Mouse (Mus musculus) heart, embryonic 12.5 days (tissue): ENCODE results near the gene Myf5. TPM values are rescaled to one million over a fixed set of nuclear protein-coding genes. Genes with fewer than 3 reads are reported as not detected.
A peak's percentile ranks its signal among the peaks of the same experiment; 100 is the strongest.

Source experiments
- ATAC-seq: fragments of 200-750 bp; cut with Nextera tagmentation; 2 replicates; pipeline ENCODE4 v1.8.0; 2017; ENCODE audit warnings: moderate TSS enrichment, moderate library complexity; ENCODE audit not compliant: insufficient number of reproducible peaks, low FRiP score
- H3K27ac ChIP-seq: fragments of 300-500 bp; sonication (generic); 2 replicates; pipeline ENCODE4 v1.5.1; 2016; ENCODE audit warnings: mild to moderate bottlenecking, moderate library complexity; ENCODE audit not compliant: poor library complexity, severe bottlenecking
- H3K27me3 ChIP-seq: fragments of 300-500 bp; sonication (generic); replicated peaks from 2 replicates; pipeline ENCODE4 v1.6.1; 2016; ENCODE audit warnings: mild to moderate bottlenecking, moderate library complexity
- H3K36me3 ChIP-seq: fragments of 300-500 bp; sonication (generic); 2 replicates; pipeline ENCODE4 v1.6.1; 2016; ENCODE audit warnings: mild to moderate bottlenecking, moderate library complexity
- H3K4me1 ChIP-seq: fragments of 300-500 bp; sonication (generic); replicated peaks from 2 replicates; pipeline ENCODE4 v1.6.1; 2016; ENCODE audit warnings: mild to moderate bottlenecking
- H3K4me2 ChIP-seq: fragments of 300-500 bp; sonication (generic); 2 replicates; pipeline ENCODE4 v1.6.1; 2016; ENCODE audit warnings: mild to moderate bottlenecking, moderate library complexity
- H3K4me3 ChIP-seq: fragments of 300-500 bp; sonication (generic); 2 replicates; pipeline ENCODE4 v1.5.1; 2016; ENCODE audit warnings: mild to moderate bottlenecking
- H3K9ac ChIP-seq: fragments of 300-500 bp; sonication (generic); 2 replicates; pipeline ENCODE4 v1.6.1; 2016; ENCODE audit warnings: mild to moderate bottlenecking, moderate library complexity
- H3K9me3 ChIP-seq: fragments of 300-500 bp; sonication (generic); replicated peaks from 2 replicates; pipeline ENCODE4 v1.6.1; 2016; ENCODE audit warnings: mild to moderate bottlenecking, moderate library complexity
- WGBS: fragments of 180-500 bp; shearing (Covaris S2); methylation state at CpG from one replicate; pipeline ENCODE4 v1.1.7; 2016; 5-methylcytosine and 5-hydroxymethylcytosine counted together
- polyA plus RNA-seq: library from polyadenylated mRNA; unstranded; fragments of >200 nt; fragmentation: Nextera tagmentation; extraction: Ambion mirVana; gene quantifications from 2 replicates; pipeline ENCODE4 v1.2.1, GENCODE M21; 2016

The Myf5 gene
- not detected in 2 replicates for polyA plus RNA-seq

DNA sequence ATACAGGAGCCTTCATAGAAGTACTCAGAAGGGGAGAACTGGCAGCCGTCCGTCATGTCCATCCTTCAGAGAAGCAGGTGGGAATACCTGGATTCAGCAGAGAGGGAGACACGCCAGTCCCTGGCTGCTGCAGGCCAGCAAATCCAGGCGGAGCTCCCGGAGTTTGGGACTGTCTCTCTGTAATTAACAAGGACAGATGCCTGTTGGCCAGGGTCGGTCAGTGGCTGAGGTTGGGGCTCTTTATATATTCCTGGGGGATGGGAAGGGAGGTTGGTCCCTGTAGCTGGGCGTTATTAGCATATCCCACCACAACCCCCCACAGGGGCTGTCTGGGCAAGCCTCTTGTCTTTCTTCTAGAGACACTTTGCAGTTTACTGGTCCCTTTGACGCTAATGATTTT lies at the start of gene Myf5:
Myf5 (minus strand) TSS at position 265 of the 400 bp plus-strand sequence.
- H3K9me3 ChIP-seq, result no peaks in the 10 kb centered on the region
- H3K36me3 ChIP-seq, result no peaks in the 10 kb centered on the region
- 0 out of 2 replicates have a peak, but pooled peaks cover 3% of the 10 kb centered on the region for H3K27me3 ChIP-seq
- no peak for ATAC-seq
- no peak within 1 kb of the TSS for H3K4me2 ChIP-seq
- H3K9ac ChIP-seq, result no peak within 1 kb of the TSS
- H3K4me3 ChIP-seq, result no peak within 1 kb of the TSS
- H3K4me1 ChIP-seq, result no peaks in the 10 kb centered on the region
- no peak within 1 kb of the TSS for H3K27ac ChIP-seq
- 69% methylated on average over 8 of the region's 8 CpGs for WGBS

DNA sequence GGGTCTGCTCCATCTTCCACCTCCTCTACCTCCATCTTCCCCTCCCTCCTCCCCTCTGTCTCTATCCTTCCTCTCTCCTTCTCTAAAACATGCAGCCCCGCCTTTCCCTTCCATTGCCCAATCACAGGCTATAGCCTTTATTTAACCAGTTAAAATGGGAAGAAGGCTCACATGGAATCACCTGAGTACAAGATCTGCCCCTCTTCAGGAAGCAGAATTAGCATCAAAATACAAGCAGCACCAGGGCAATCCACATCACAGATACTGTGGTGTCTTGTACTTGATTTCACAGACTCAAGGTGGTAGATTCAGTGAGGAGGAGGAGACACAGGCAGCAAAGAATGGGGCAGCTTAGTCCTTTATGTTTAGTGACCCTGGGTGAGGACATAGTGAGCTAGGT lies 42.8 kb upstream of the Myf5 start:
- WGBS, result 46% methylated on average over 1 of the region's 1 CpGs
- H3K4me1 ChIP-seq, result no peaks in the 10 kb centered on the region
- H3K4me2 ChIP-seq, result no peak overlapping the region

DNA sequence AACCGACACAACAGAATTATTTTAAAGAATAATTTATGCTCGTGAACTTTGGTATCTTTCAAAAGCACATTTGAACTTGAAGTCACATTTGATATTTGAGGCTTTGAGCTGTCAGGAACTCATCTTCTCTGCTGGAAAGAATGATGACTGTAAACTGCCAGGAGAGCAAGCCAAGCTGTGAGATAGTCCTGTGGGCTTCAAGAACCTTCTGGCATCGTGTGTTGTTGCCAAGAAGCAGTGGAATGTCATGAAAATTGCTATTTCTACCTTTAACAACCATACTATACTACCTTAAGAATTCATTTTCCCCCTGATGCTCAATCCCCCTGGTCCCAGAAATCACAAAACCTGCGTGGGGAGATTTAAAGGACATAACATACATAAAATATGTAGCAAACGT lies 33.3 kb upstream of the Myf5 start:
- 67% methylated on average over 5 of the region's 5 CpGs for WGBS
- Histone ChIP-seq H3K27ac (no peak overlapping the region), H3K36me3 (no peaks in the 10 kb centered on the region), H3K4me2 (no peak overlapping the region), H3K4me3 (no peak overlapping the region), H3K4me1 (no peaks in the 10 kb centered on the region), H3K9me3 (no peaks in the 10 kb centered on the region), H3K27me3 (no peaks in the 10 kb centered on the region), H3K9ac (no peak overlapping the region)
- no peak for ATAC-seq

More for the DNA sequence above, 42.8 kb upstream of the Myf5 start:
- no peaks in the 10 kb centered on the region for H3K9me3 ChIP-seq
- no peak overlapping the region for H3K4me3 ChIP-seq
- H3K36me3 ChIP-seq, result no peaks in the 10 kb centered on the region
- H3K9ac ChIP-seq, result no peak overlapping the region
- ATAC-seq, result no peak
- no peak overlapping the region for H3K27ac ChIP-seq
- no peaks in the 10 kb centered on the region for H3K27me3 ChIP-seq

DNA sequence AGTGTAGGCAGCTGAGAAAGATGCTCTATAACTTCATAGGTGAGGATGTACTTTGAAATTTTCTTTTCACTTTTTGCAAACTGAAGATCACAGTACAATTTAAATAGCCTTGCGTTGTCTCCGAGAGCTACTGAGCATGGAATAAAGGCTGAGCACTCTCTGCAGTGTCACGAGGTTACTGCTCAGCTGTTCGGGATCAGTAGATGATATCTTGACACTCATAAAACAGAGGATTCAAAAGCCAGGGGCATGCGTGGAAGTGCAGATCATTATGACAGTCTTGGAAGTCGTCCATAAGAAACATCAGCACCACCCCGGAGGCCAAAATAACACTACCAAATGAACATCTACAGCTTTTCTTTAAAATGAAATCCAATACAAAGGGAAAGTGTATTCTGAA lies 30.7 kb upstream of the Myf5 start:
- no peaks in the 10 kb centered on the region for H3K27me3 ChIP-seq
- H3K9me3 ChIP-seq, result no peaks in the 10 kb centered on the region
- H3K4me3 ChIP-seq, result no peak overlapping the region
- H3K36me3 ChIP-seq, result no peaks in the 10 kb centered on the region
- no peaks in the 10 kb centered on the region for H3K4me1 ChIP-seq
- no peak for ATAC-seq
- WGBS, result 72% methylated on average over 7 of the region's 7 CpGs
- H3K9ac ChIP-seq, result no peak overlapping the region
- H3K27ac ChIP-seq, result no peak overlapping the region
- H3K4me2 ChIP-seq, result no peak overlapping the region

DNA sequence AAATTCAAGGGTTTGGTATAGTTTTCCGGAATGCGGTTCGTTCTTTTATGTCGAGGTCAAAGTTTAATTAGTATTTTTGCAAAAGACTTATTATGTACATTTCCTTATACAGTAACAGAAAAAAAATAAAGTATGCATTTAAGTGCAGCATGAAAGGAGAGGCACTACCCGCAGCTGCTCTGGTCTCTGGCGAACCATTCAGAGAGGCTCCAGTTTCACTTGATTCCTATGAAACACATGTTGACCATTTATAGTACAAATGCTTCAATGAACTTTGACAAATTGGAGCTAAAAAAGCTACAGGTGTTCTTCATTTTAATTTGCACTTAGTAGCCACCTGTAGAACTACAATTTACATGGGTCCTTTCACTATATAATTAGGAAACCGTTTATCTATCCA lies 28.8 kb upstream of the Myf5 start:
- Histone ChIP-seq H3K9ac (no peak overlapping the region), H3K36me3 (no peaks in the 10 kb centered on the region), H3K27ac (no peak overlapping the region), H3K4me1 (no peaks in the 10 kb centered on the region), H3K27me3 (no peaks in the 10 kb centered on the region), H3K4me3 (no peak overlapping the region), H3K4me2 (no peak overlapping the region), H3K9me3 (no peaks in the 10 kb centered on the region)
- 82% methylated on average over 7 of the region's 7 CpGs for WGBS
- no peak for ATAC-seq

DNA sequence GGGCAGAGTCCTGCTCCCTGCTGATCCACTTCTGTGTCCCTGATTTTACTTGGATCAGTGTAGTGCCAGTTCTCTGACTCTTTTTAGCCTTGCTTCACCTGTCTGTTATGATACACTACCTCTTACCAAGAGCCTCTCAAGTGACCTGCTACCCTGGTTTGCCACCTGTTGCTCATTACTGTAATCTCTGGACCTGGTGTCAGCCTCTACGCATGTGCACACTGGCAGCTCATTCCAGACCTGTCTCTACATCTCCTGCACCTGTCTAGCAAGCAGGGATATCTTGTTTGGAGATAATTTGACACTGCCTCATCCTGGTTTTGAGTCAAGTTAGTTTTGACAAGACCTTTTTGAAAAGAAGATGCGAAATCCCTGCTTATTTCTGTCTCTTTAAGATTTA lies 20.5 kb upstream of the Myf5 start:
- Histone ChIP-seq H3K27me3 (no peaks in the 10 kb centered on the region), H3K4me2 (no peak overlapping the region)
- WGBS, result 72% methylated on average over 2 of the region's 2 CpGs

DNA sequence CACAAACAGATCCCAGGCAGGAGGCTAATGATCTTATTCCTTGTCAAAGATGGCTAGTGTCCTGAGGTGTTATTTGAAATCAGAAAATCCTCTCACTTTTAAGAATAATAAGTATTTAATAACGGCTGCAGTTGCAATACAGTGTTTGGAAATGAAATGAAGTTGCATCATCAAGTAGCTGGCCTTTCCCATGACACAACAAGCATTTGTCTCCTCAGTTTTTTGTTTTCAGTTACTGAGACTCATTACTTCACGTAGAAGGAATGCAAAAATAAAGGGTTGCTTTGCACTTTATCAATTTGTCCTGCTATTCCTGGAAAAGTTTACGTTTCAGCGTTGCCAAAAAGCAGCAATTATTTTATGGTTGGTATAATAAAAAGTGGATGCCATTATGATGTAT lies 17.5 kb upstream of the Myf5 start:
- Histone ChIP-seq H3K4me3 (no peak overlapping the region), H3K4me2 (no peak overlapping the region), H3K36me3 (no peaks in the 10 kb centered on the region), H3K27ac (no peak overlapping the region), H3K27me3 (no peaks in the 10 kb centered on the region), H3K9ac (no peak overlapping the region), H3K4me1 (0 out of 2 replicates have a peak, but pooled peaks cover 4% of the 10 kb centered on the region), H3K9me3 (no peaks in the 10 kb centered on the region)
- ATAC-seq, result no peak
- 68% methylated on average over 4 of the region's 4 CpGs for WGBS

More for the DNA sequence above, 20.5 kb upstream of the Myf5 start:
- no peak for ATAC-seq
- Histone ChIP-seq H3K4me1 (no peaks in the 10 kb centered on the region), H3K9ac (no peak overlapping the region), H3K27ac (no peak overlapping the region), H3K36me3 (no peaks in the 10 kb centered on the region), H3K4me3 (no peak overlapping the region), H3K9me3 (no peaks in the 10 kb centered on the region)

DNA sequence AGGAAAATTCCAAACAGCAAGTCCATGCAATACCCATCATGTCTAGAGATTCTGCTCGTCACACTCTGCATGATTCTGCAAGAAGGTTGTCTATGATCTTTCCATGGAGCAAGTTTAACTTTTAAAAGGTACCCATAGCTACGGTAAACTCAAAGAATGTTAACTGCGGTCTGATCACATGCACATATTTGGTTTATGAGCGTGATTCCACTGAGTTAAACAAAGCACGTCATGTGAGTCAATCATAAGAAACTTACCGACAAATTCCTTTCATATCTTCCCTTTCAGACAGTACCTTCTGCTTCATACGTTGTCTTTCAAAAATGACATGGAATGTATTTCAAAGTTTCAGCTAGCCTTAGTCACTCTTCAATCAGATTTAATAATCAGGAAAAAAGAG lies 16.3 kb upstream of the Myf5 start:
- H3K4me1 ChIP-seq, result 0 out of 2 replicates have a peak, but pooled peaks cover 4% of the 10 kb centered on the region
- 86% methylated on average over 7 of the region's 7 CpGs for WGBS
- H3K36me3 ChIP-seq, result no peaks in the 10 kb centered on the region
- no peak overlapping the region for H3K4me3 ChIP-seq
- H3K27ac ChIP-seq, result no peak overlapping the region
- no peaks in the 10 kb centered on the region for H3K9me3 ChIP-seq
- H3K9ac ChIP-seq, result no peak overlapping the region
- no peak overlapping the region for H3K4me2 ChIP-seq
- ATAC-seq, result no peak
- H3K27me3 ChIP-seq, result no peaks in the 10 kb centered on the region

DNA sequence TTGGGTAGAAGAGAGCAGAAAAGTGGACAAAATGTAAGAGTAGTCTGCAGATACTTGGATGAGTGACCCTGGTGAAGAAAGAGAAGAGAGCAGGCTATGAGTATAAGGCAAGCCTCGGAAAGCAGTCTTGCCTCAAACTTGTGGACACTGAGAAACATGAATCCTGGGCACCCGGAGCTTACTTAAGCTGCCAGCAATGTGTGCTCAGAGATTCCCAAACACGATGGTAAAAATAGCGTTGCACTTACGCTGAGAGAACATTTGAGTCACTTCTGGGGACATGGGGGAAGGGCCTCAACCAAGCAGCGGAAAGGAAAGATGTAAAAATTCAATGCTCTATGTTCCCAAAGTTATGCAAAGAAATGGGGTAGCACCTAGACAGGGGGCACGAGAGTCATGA lies 13.7 kb upstream of the Myf5 start:
- H3K27ac ChIP-seq, result peak overlapping the region; percentile 69
- no peak overlapping the region for H3K4me3 ChIP-seq
- H3K4me2 ChIP-seq, result peak overlapping the region; percentile 17; the same call in 1 of the 2 replicates
- H3K9me3 ChIP-seq, result no peaks in the 10 kb centered on the region
- H3K36me3 ChIP-seq, result no peaks in the 10 kb centered on the region
- H3K27me3 ChIP-seq, result no peaks in the 10 kb centered on the region
- no peak for ATAC-seq
- H3K9ac ChIP-seq, result no peak overlapping the region
- 0 out of 2 replicates have a peak, but pooled peaks cover 4% of the 10 kb centered on the region for H3K4me1 ChIP-seq
- WGBS, result 42% methylated on average over 7 of the region's 7 CpGs

DNA sequence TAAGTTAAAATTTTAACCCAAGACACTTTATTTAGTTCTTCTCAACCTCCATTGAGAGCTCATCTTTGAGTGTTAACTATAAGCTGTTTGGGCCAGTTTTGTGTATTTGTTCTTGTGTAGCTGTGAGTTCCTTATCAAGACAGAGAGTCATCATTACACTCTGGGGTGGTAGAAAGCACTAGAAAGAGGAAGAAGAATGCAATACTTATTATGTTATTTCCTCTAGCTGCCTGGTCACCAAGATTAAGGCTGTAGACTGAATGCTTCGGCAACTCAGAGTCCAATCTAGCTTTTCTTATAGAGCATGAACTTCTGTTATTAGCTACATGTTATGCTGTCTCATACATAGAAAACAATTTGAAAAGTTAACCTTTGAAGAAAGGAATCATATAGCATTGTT lies 10.5 kb upstream of the Myf5 start:
- H3K4me3 ChIP-seq, result no peak overlapping the region
- 77% methylated on average over 1 of the region's 1 CpGs for WGBS
- ATAC-seq, result no peak
- no peak overlapping the region for H3K9ac ChIP-seq
- H3K27me3 ChIP-seq, result no peaks in the 10 kb centered on the region
- peaks cover 13% of the 10 kb centered on the region; the same call in 1 of the 2 replicates for H3K4me1 ChIP-seq
- H3K27ac ChIP-seq, result no peak overlapping the region
- no peaks in the 10 kb centered on the region for H3K36me3 ChIP-seq
- H3K4me2 ChIP-seq, result no peak overlapping the region
- no peaks in the 10 kb centered on the region for H3K9me3 ChIP-seq

DNA sequence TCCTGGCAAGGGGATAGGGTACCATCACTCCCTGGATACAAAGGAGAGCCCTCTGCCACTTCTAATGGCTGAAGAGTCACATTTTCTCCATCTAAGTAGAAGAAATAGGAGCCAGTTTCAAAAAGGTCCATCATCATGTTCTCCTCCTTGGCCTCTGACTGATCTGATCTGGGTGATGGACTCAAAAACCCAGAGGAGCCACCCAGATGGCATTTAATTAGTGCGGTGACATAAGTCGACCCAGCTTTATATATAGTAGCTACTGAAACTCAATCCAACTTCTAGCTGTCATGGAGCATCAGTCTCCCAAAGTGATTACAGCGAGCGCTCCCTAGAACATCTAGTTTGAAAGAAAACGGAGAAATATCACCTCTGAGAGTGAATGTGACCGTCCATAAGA lies 8.6 kb upstream of the Myf5 start, which contains the start of gene Myf6:
Myf6 (minus strand) TSS at position 170 of the 400 bp plus-strand sequence.
- Histone ChIP-seq H3K9me3 (no peaks in the 10 kb centered on the region), H3K4me2 (peak within 1 kb of the TSS; percentile 71), H3K9ac (peak within 1 kb of the TSS; percentile 41; the same call in 1 of the 2 replicates), H3K4me1 (peaks cover 9% of the 10 kb centered on the region; the same call in 1 of the 2 replicates), H3K27me3 (no peaks in the 10 kb centered on the region), H3K27ac (no peak within 1 kb of the TSS), H3K36me3 (no peaks in the 10 kb centered on the region), H3K4me3 (peak within 1 kb of the TSS; percentile 39)
- WGBS, result 81% methylated on average over 6 of the region's 6 CpGs
- ATAC-seq, result no peak
